Mouse (Mus musculus) bone marrow, adult 2 months (tissue): ENCODE data around the gene Smarca4.
"Not testable (repeated sequence)": the region's sequence is repeated elsewhere in the genome, so short reads cannot be mapped to it uniquely, and the experiment has no call there.

Experiments
- CTCF ChIP-seq: fragments of 200-500 bp; IDR thresholded peaks from 2 replicates; pipeline ENCODE4 v1.5.1; 2011; ENCODE audit warnings: low read length, control low read depth; ENCODE audit not compliant: control insufficient read depth, insufficient read depth
- POLR2A ChIP-seq: fragments of 200-500 bp; IDR thresholded peaks from 2 replicates; pipeline ENCODE4 v1.6.1; 2011; ENCODE audit warnings: low read depth, mild to moderate bottlenecking, control low read depth, low read length, borderline replicate concordance; ENCODE audit not compliant: control insufficient read depth

- TF ChIP-seq CTCF, POLR2A: not testable (repeated sequence)
Measured at GRCm38 (mm10) chr9:21699280-21699679, 83.3 kb downstream of the Smarca4 start.
